Mouse (Mus musculus): Measurements from ENCODE around the gene Mia. TPM values are rescaled to one million over a fixed set of nuclear protein-coding genes. Genes with fewer than 3 reads are reported as not detected.

Mia gene
- polyA plus RNA-seq, 1 experiment: not detected

DNA sequence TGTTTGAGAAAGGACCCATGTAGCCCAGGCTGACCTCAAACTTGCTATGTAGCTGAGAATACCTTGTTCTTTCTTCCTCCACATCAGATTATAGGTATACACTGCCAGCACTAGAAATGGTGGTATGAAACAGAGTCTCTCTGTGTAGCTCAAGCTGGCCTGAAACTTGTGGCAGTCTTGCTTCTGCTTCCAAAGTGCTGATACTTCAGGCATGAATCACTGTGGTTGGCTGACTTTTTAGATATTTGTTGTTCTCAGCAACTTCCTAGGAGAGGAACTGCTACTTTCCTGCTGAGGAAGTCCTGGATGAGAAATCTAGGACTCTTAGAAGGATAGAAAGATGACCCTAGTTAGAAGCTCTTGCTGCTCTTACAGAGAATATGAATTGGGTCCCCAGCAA lies 17.4 kb upstream of the Mia start:
- TF ChIP-seq CTCF (IDR thresholded peaks at IDR 0.05; ENCODE audit: extremely low read depth, insufficient read length, insufficient replicate concordance, low read depth, low read length): no peak
- no peak for TF ChIP-seq POLR2A (IDR thresholded peaks at IDR 0.05; ENCODE audit: low read depth, low read length)
- Histone ChIP-seq H3K4me1 (ENCODE audit: control insufficient read depth, insufficient read depth, insufficient read length, low read length) (peaks cover 23% of the 10 kb centered on the region; the same call in 1 of the 2 replicates), H3K27ac (ENCODE audit: insufficient read depth, low read depth, low read length) (0 out of 2 replicates have a peak overlapping the region, but pooled peaks have one; percentile 11), H3K4me3 (ENCODE audit: low read depth, low read length) (no peak overlapping the region), H3K27me3 (ENCODE audit: control insufficient read depth, insufficient read depth, low read length) (no peaks in the 10 kb centered on the region), H3K36me3 (ENCODE audit: control insufficient read depth, insufficient read depth, low read length) (peaks cover 15% of the 10 kb centered on the region)

DNA sequence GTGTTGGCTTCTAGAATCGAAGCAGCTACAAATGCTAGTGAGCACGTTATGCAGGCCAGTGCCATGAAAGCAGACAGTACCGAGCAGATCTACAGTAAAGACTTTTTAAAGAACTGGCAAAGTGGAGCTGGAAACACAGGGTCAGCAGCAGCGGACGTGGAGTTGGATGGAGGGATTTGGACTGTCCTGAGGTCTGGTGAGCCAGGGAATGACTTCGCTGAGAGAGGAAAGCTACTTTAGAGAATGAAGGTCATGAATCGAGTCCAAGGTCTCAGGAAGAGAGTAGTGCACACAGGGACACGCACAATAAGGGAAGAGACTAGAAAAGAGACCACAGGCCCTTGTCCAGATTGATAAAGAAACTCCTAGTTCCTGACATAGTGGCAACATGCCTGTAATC lies 16.7 kb upstream of the Mia start:
- TF ChIP-seq CTCF (IDR thresholded peaks at IDR 0.05; ENCODE audit: extremely low read depth, insufficient read length, insufficient replicate concordance, low read depth, low read length): no peak
- TF ChIP-seq POLR2A (IDR thresholded peaks at IDR 0.05; ENCODE audit: low read depth, low read length): no peak
- Histone ChIP-seq H3K4me1 (ENCODE audit: control insufficient read depth, insufficient read depth, insufficient read length, low read length) (peaks cover 16% of the 10 kb centered on the region; the same call in 1 of the 2 replicates), H3K36me3 (ENCODE audit: control insufficient read depth, insufficient read depth, low read length) (peaks cover 20% of the 10 kb centered on the region), H3K27me3 (ENCODE audit: control insufficient read depth, insufficient read depth, low read length) (no peaks in the 10 kb centered on the region), H3K27ac (ENCODE audit: insufficient read depth, low read depth, low read length) (peak overlapping the region; percentile 40; the same call in 1 of the 2 replicates), H3K4me3 (ENCODE audit: low read depth, low read length) (no peak overlapping the region)
- 88% methylated on average over 8 of the region's 8 CpGs for WGBS

DNA sequence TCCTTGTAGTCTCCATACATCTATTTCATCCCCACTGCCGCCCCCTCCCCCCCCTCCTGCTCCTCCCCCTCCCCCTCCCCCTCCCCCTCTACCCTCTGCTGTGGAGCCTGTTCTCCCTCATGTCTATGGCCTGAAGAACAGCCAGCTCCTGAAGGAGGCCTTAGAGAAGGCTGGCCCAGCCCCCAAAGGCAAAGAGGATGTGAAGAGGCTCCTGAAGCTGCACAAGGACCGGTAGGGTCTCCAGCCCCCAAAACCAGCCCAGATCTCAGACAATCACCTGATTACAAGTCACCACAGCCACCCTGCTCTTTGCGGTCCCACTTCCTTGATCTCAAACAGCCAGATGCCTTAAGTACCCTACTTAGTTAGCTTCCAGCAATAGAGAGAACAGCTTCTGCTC lies 16.2 kb upstream of the Mia start:
- Histone ChIP-seq H3K27me3 (ENCODE audit: control insufficient read depth, insufficient read depth, low read length) (no peaks in the 10 kb centered on the region), H3K4me3 (ENCODE audit: low read depth, low read length) (no peak overlapping the region), H3K36me3 (ENCODE audit: control insufficient read depth, insufficient read depth, low read length) (peaks cover 25% of the 10 kb centered on the region), H3K4me1 (ENCODE audit: control insufficient read depth, insufficient read depth, insufficient read length, low read length) (peaks cover 12% of the 10 kb centered on the region; the same call in 1 of the 2 replicates), H3K27ac (ENCODE audit: insufficient read depth, low read depth, low read length) (0 out of 2 replicates have a peak overlapping the region, but pooled peaks have one; percentile 10)
- 86% methylated on average over 3 of the region's 3 CpGs for WGBS
- TF ChIP-seq CTCF (IDR thresholded peaks at IDR 0.05; ENCODE audit: extremely low read depth, insufficient read length, insufficient replicate concordance, low read depth, low read length) (no peak), POLR2A (IDR thresholded peaks at IDR 0.05; ENCODE audit: low read depth, low read length) (no peak)

DNA sequence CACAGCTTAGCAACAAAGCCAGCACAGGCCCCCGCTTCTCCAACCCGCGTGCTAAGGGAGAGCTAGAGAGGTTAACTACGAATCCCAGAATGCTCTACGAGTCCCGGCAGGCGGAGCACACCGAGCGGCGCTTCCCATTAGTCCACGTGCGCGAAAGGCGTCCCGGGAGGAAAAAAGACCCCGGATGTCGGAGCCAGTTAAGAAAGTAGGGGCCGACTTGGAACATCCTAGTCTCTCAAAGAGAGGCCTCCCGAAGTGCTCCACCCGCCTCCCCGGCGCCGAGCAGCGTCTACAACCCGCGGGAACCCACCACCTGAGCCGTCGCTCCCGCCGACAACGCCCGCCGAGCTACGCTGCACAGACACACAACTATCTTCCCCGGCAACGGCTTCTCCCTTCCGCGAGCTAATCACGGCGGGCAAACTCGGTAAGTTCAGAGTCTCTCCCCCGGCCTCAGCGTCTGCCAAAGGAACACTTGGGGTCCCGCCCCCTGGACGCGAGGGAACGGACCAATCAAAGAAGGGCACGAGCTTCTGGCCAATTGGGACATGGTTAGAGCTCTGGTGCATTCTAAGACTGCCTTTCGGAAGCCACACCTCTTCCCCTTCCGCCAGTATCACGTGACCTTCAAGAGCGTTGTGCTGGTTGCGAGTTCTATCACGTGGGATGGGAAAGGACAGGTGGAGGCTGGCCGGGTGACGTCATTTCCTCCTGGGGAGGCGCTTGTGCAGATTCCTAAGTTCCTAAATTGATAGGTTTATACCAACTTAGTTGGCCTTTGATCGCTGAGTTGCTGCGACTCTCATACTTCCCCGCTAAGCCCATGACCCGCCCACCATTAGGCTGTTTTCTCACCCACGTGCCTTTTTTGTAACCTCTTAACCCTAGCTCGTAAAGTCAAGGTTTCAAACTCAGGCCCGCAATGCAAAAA lies 15.0 kb upstream of the Mia start, which contains the start of the genes BC024978 and Snrpa:
Gene BC024978, plus strand, starts transcription at position 101 of the 931 bp plus-strand sequence.
Gene Snrpa, minus strand, starts transcription at position 591 of the 931 bp plus-strand sequence.
- WGBS: under 1% methylated on average over 64 of the region's 64 CpGs

DNA sequence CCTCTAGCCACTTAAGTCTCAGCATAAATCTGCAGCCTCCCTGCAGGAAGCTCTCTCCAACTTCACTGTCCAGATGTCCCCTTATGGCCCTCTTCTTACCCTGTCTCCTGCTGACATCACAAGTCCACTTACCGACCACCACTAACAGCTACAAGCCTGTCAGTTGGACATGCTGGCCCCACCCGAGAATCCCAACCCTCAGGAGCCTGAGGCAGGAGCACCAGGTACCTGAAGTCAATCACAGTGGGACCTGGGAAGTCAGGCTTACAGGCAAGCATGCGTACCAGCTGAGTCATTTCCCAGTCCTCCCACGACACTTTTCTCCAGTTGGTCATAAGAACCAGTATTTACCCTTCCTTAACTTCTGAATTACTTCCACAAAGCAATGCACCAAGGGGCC lies 12.8 kb upstream of the Mia start:
- 76% methylated on average over 4 of the region's 4 CpGs for WGBS
- H3K4me3 ChIP-seq (ENCODE audit: low read depth, low read length): no peak overlapping the region
- H3K27ac ChIP-seq (ENCODE audit: insufficient read depth, low read depth, low read length): no peak overlapping the region
- H3K27me3 ChIP-seq (ENCODE audit: control insufficient read depth, insufficient read depth, low read length): no peaks in the 10 kb centered on the region
- peaks cover 53% of the 10 kb centered on the region for H3K36me3 ChIP-seq (ENCODE audit: control insufficient read depth, insufficient read depth, low read length)
- H3K4me1 ChIP-seq (ENCODE audit: control insufficient read depth, insufficient read depth, insufficient read length, low read length): peaks cover 10% of the 10 kb centered on the region; the same call in 1 of the 2 replicates
- TF ChIP-seq POLR2A (IDR thresholded peaks at IDR 0.05; ENCODE audit: low read depth, low read length) (no peak), CTCF (IDR thresholded peaks at IDR 0.05; ENCODE audit: extremely low read depth, insufficient read length, insufficient replicate concordance, low read depth, low read length) (no peak)

More for the DNA sequence above, 15.0 kb upstream of the Mia start, which contains the start of the genes BC024978 and Snrpa:
- no peaks in the 10 kb centered on the region for H3K27me3 ChIP-seq (ENCODE audit: control insufficient read depth, insufficient read depth, low read length)
- H3K36me3 ChIP-seq (ENCODE audit: control insufficient read depth, insufficient read depth, low read length): peaks cover 35% of the 10 kb centered on the region
- peaks cover 10% of the 10 kb centered on the region; the same call in 1 of the 2 replicates for H3K4me1 ChIP-seq (ENCODE audit: control insufficient read depth, insufficient read depth, insufficient read length, low read length)
- TF ChIP-seq POLR2A (IDR thresholded peaks at IDR 0.05; ENCODE audit: low read depth, low read length) (peak; percentile 62; the same call in 1 of the 2 replicates), CTCF (IDR thresholded peaks at IDR 0.05; ENCODE audit: extremely low read depth, insufficient read length, insufficient replicate concordance, low read depth, low read length) (no peak)
- peak within 1 kb of the TSS; percentile 87 for H3K4me3 ChIP-seq (ENCODE audit: low read depth, low read length)
- peak within 1 kb of the TSS; percentile 99 for H3K27ac ChIP-seq (ENCODE audit: insufficient read depth, low read depth, low read length)

DNA sequence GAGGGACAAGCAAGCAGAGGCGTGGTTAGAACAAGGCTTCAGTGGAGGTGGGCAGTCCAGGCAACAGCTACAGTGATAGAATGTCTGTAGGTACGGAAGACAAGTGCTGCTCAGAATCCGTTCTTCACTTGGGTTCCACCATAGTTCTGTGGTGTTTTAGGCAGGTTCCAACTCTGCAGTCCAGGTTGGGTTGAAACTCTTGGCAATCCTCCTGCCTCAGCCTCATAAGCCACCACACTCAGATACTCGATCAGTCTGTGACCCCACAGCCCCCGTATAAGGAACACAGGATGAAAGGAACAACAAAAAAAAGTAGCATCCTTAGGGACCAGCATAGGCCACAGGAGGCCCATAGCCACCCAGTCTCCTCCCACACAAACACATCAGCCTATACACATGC lies 11.5 kb upstream of the Mia start:
- Histone ChIP-seq H3K36me3 (ENCODE audit: control insufficient read depth, insufficient read depth, low read length) (peaks cover 66% of the 10 kb centered on the region), H3K27ac (ENCODE audit: insufficient read depth, low read depth, low read length) (no peak overlapping the region), H3K4me1 (ENCODE audit: control insufficient read depth, insufficient read depth, insufficient read length, low read length) (peaks cover 10% of the 10 kb centered on the region; the same call in 1 of the 2 replicates), H3K4me3 (ENCODE audit: low read depth, low read length) (no peak overlapping the region), H3K27me3 (ENCODE audit: control insufficient read depth, insufficient read depth, low read length) (no peaks in the 10 kb centered on the region)
- no peak for TF ChIP-seq POLR2A (IDR thresholded peaks at IDR 0.05; ENCODE audit: low read depth, low read length)
- no peak for TF ChIP-seq CTCF (IDR thresholded peaks at IDR 0.05; ENCODE audit: extremely low read depth, insufficient read length, insufficient replicate concordance, low read depth, low read length)
- 94% methylated on average over 5 of the region's 5 CpGs for WGBS
